Mouse (Mus musculus): ENCODE data around the gene Rasgef1a.

The Rasgef1a gene

GRCm38 (mm10) chr6:118031467-118031866 lies 20.2 kb downstream of the Rasgef1a start:
- no peak for DNase-seq

DNA sequence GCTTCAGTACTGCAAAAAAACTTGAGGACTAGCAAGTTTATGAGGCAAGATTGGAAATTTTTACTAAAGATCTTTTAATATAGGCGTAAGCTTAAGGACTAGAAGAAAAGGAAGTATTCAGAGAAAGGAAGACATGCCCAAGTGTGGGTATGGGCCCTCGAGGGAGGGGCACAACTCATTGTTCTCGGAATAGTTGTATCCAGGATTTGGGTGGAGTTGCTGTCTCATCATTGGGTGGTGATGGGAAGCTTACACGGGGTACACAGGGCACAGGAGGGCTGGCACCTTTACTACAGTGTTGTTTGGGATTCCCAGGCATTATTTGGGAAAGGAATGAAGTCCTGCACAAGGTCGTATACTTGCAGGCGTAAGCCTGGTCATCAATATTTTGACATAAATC lies 24.4 kb downstream of the Rasgef1a start:
- no peak for DNase-seq

DNA sequence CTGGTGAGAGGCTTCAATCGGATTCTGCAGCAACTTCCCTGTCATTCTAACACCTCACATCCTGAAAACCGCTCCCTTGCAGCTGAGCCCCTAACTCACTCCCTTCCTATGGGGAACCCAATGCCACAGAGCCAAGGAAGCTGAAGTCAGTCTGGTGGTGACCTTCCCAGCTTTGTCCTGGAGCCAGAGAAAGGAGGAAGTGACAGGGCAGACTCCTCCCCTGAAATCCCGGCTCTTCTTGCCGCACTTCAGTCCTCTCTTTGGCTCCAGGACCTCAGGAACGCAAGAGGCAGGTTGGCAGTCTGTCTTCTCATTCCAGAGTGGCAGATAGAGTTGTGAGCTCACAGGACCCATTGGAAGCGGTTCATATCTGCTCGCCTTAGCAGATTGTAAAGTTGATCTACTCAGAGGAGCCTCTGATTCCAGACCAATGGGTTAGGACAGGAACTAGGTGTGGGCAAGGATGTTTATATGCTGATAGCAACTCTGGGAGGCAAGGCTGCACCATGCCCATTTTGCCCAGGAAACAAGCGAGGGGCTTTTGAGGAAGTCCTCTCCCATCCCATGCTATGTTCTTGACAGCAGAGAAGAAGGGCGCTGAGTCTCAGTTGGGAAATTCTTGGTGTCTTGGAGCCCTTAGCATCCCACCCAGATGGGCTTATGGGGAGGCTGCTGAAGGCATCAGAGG lies 25.0 kb downstream of the Rasgef1a start:
- DNase-seq: no peak

DNA sequence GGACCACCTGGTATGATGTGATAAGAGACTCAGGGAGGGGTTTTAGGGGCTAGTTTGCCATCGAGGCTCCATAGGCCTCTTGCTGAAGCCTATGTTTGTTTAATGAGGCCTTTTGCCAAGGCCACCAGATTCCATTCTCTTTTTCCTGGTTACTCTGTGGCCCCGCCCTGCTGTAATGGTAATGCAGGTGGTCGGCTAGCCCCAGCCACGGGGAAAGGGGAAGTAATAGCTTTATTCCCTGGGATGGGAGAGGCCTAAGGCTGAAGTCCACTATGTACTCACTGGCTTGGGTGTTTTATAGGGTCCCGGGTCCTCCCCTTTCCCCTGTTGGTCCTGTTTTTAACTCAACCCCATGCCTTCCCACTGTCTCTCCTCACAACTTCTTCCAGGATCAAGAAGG lies 25.6 kb downstream of the Rasgef1a start:
- no peak for DNase-seq

DNA sequence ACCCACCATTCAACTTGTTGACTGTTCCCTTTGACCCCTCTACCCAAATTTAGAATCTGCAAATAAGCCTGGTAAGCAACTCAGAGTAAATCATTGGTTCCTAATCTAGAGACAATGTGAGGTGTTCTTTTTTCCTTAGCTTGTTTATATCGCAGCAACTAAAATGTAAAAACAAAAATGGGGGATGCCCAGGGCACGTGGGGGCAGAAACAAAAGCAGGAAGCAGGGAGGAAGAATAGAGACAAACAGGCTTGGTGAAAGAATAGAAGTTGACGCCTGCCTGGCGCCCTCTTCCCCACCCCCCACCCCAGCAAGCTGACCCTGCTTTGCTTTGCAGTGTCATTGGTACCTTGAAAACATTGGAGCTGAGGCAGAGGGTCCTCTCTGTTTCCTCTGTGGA lies 33.9 kb downstream of the Rasgef1a start:
- DNase-seq: no peak

DNA sequence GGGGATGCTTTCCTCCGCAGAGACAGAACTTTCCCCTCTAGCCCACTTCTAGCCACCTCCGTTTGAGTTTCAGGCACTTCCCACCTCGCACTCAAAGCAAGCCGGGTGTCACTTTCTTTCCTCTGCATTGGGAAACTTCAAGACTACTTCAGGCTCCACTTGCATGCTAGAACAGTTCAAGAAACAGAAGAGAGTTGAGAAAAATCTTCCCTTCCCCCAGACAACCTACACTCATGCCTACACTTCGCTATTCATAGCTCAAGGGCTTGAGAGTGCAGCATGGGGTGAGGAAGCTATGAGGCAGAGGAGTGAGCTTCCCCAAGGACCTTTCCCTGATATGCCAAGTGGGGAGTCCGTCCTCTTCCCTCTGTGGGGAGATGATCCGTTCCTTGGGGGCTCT lies 34.7 kb downstream of the Rasgef1a start:
- DNase-seq: no peak

- DNase-seq: no peak
Observed at GRCm38 (mm10) chr6:118046511-118046910, 35.3 kb downstream of the Rasgef1a start.

GRCm38 (mm10) chr6:118046924-118047323 lies 35.7 kb downstream of the Rasgef1a start:
- DNase-seq: no peak

DNA sequence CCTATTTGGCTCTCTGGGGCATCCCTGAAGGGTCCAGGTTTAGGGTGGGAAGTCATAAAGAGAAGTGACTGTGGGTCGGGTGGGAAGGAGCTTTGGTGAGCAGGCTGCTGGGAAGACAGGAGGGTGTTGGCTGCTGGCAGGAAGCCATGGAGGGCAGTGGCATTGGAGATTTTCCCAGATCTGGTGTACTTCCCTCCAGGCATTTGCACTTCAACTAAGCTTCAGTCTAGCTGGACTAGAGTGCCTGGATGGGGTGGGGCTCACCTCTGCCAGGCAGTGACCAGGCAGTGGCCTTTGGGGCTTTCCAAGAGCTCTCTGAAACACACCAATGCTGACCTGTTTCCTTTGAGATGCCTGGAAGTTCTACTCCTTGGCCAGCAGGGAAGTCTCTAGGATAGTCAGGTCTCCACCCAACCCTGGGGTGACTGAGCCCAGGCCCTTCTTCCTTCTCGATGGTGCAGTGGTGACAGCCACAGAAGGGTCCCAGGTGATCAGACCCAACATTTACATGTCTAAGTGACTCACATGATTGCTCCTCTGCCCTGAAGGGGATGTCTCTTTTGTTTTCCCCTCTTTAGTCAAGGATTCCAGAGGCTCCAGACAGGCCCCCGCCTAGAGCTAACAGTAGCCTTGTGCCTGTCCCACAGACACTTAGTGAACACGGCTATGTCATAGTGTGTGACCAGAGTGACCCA lies 36.7 kb downstream of the Rasgef1a start:
- DNase-seq: no peak

DNA sequence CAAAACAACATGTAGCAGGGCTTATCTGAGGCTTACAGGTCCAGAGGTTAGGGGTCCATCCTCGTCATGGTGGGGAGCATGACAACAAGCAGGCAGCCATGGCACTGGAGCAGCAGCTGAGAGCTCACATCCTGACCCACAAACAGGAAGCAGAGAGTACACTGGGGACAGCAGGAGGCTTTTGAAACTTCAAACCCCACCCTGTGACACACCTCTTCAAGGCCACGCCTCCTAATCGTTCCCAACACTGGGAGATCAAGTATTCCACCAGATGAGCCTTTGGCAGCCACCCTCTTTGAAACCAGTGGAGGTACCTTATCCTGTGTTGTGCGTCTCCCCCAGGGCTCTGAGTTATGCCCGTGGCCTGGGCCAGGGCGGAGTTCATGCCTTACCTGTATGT lies 38.5 kb downstream of the Rasgef1a start:
- no peak for DNase-seq

- no peak for DNase-seq
Observed at GRCm38 (mm10) chr6:118051474-118051873, 40.2 kb downstream of the Rasgef1a start.

- no peak for DNase-seq
Observed at GRCm38 (mm10) chr6:118055209-118055608, 44.0 kb downstream of the Rasgef1a start.

DNA sequence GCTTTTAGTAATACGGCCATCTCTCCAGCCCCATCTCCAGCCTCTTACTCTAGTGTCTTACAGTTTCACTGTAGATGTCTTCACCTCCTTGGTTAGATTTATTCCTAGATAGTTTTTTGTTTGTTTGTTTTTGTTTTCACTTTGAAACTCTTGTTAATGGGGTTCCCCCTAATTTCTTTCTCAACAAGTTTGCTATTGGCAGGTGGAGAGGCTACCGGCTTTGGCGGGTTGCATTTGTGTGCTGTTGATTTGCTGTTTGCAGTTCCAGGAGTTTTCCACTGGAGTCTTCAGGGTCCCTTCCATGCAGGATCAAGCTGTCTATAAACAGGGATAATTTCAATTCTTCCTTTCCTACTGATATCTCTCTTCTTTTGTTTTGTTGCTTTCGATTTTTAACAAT lies 50.0 kb downstream of the Rasgef1a start:
- no peak for DNase-seq

- DNase-seq: no peak
Observed at GRCm38 (mm10) chr6:118063266-118063665, 52.0 kb downstream of the Rasgef1a start.

GRCm38 (mm10) chr6:118064968-118065530 lies 53.8 kb downstream of the Rasgef1a start:
- DNase-seq: peak; percentile 33 to 67

- DNase-seq: no peak
Observed at GRCm38 (mm10) chr6:118065837-118066198, 54.6 kb downstream of the Rasgef1a start.

- DNase-seq: peak in 1 of 2 experiments; percentile 53
Observed at GRCm38 (mm10) chr6:118066199-118067081, 55.2 kb downstream of the Rasgef1a start.

GRCm38 (mm10) chr6:118067720-118068119 lies 56.5 kb downstream of the Rasgef1a start:
- no peak for DNase-seq

- no peak for DNase-seq
Observed at GRCm38 (mm10) chr6:118070321-118071012, 59.2 kb downstream of the Rasgef1a start.

DNA sequence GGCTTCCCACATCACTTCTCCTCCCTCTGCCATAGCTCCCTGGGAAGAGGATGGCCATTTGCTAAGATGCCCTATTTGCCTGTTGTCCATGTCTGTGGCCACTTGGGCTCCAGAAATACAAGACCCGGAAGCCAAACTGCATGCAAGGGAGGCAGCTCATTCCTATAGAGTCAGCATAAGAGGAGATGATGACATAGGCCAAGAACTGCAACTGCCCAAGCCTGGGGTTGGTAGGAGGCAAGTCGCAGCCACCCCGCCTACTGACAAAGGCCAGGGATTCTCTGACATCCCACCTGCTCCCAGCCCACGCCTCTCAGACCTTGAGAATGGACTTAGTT lies 59.7 kb downstream of the Rasgef1a start:
- no peak for DNase-seq

- DNase-seq: no peak
Observed at GRCm38 (mm10) chr6:118071416-118071815, 60.2 kb downstream of the Rasgef1a start.

GRCm38 (mm10) chr6:118072176-118072575 lies 60.9 kb downstream of the Rasgef1a start:
- no peak for DNase-seq

DNA sequence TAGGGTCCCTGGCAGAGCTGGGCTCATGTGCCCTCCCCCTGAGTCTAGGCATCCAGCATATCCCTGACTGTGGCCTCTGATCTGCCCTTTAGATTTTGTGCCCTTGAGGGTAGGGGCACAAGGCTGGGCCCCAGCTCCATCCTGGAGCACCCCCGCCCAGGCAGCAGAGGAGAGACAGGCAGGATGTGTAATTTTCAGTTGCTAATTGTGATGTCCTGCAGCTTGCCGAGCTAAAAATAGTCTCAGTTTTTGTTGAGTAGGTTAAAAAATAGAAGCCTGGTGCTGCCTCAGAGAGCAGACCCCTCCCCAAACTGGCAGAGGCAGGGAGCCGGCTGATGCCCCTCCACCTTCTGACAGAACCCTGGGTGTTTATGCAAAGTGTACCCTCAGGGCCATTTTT lies 62.9 kb downstream of the Rasgef1a start:
- DNase-seq: peak in 1 of 2 experiments; percentile 7

Data from kidney, postnatal 36 days (tissue).